Mouse (Mus musculus): ENCODE results near the gene Impad1. TPM values are rescaled to one million over a fixed set of nuclear protein-coding genes. Genes with fewer than 3 reads are reported as not detected.

Impad1 gene
- polyA plus RNA-seq, 1 experiment from 2014 or later: 38.7 TPM

DNA sequence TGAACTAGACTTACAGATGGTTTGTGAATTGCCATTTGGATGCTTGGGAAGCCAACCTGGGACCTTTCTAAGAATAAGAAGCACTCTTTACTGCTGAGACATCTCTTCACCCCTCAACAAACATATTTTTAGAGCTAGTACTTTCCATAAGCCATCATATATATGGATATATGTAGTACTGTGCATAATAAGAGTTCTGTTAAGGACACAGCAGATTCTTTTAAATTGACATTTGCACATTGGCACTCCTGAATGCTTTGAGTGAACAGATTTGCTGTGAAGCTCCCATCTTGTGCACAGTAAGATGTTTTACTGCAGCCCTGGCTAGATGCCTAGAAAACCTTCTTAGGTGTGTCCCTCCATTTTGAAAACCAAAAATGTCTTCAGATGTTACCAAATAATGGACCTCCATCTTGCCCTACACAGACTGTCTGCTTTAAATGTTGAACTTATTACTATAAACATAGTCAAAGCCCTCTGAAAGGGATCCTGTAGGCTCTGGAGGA, 13.8 kb downstream of the Impad1 start:
- no peak for ATAC-seq (replicated peaks; ENCODE audit: low FRiP score)
- Histone ChIP-seq H3K27ac (no peak overlapping the region), H3K36me3 (peaks cover 43% of the 10 kb centered on the region), H3K9me3 (replicated peaks) (0 out of 2 replicates have a peak, but pooled peaks cover 3% of the 10 kb centered on the region), H3K4me2 (no peak overlapping the region), H3K4me1 (no peaks in the 10 kb centered on the region), H3K27me3 (no peaks in the 10 kb centered on the region), H3K4me3 (replicated peaks) (no peak overlapping the region), H3K9ac (no peak overlapping the region)

DNA sequence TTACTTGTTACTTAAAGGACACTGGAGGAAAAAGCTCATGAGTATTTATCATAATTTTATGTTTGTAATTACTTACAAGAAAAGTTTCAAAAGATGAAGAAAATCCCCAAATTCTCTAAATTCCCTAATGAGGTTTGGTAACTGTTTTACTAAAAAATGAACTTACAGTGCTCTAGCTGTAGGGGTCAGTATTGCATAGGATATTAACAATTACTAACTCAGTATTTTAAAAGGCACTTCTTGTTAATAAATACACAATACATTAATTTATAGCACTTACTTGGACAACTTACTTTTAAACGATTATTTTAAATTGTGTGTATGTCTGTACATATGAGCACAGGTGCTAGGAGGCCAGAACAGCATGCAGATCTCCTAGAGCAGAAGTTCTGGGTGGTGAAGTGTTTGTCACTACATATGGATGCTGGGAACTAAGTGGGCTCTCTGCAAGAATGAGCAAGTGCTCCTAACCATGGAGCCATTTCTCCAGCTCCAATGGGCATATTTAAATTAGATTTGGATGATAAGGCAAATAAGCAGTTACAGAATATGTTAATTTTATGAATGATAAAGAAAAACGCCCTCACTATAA, 21.5 kb downstream of the Impad1 start:
- WGBS: 63% methylated on average over 2 of the region's 2 CpGs
- H3K36me3 ChIP-seq: peaks cover 43% of the 10 kb centered on the region
- no peaks in the 10 kb centered on the region for H3K4me1 ChIP-seq
- no peak for ATAC-seq (replicated peaks; ENCODE audit: low FRiP score)
- H3K9ac ChIP-seq: no peak overlapping the region
- H3K27me3 ChIP-seq: no peaks in the 10 kb centered on the region
- H3K4me2 ChIP-seq: no peak overlapping the region
- H3K27ac ChIP-seq: no peak overlapping the region
- H3K9me3 ChIP-seq (replicated peaks): no peaks in the 10 kb centered on the region
- H3K4me3 ChIP-seq (replicated peaks): no peak overlapping the region

DNA sequence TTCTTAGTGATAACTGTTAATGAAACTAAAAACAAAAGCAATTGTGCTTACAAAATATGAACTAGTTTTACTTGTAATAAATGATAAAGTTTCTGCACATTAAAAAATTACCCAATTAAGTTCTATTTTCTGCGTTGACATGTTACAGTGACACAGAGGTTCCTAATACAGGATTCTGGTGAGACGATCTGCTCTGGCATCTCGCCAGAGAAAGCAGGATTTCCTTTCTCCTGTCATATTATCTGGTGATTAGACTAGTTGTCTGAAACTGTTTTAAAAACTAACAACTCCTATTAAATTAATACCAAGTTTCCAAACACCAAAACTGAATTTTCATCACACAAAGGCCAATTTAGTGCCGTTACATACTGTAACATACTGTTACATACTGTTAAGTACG, 27.3 kb downstream of the Impad1 start:
- 77% methylated on average over 5 of the region's 5 CpGs for WGBS
- Histone ChIP-seq H3K27me3 (no peaks in the 10 kb centered on the region), H3K27ac (no peak overlapping the region), H3K9me3 (replicated peaks) (no peaks in the 10 kb centered on the region), H3K4me3 (replicated peaks) (no peak overlapping the region), H3K4me2 (no peak overlapping the region), H3K4me1 (no peaks in the 10 kb centered on the region), H3K9ac (no peak overlapping the region), H3K36me3 (peaks cover 36% of the 10 kb centered on the region)
- ATAC-seq (replicated peaks; ENCODE audit: low FRiP score): no peak

DNA sequence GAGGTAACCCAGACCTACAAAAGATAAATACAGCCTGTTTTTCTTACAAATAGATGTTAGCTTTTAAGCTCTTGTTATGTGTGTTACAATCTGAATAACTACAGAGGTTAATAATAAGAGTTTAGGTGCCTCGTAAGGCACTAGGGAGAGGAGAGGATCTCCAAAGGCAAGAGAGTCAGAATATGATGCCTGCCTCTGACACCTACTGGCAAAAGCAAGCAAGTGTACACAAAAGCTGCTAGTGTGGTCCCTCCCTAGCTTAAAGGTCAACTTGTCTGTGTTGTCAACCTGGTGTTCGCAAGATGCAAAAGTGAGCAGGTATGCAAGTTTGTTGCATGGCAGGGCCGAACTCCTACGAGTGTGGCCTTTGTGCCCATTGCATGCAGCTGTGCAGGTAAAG, 34.8 kb downstream of the Impad1 start:
- Histone ChIP-seq H3K4me2 (no peak overlapping the region), H3K9me3 (replicated peaks) (no peaks in the 10 kb centered on the region), H3K4me3 (replicated peaks) (no peak overlapping the region), H3K9ac (no peak overlapping the region), H3K36me3 (peaks cover 7% of the 10 kb centered on the region; the same call in 1 of the 2 replicates), H3K27me3 (no peaks in the 10 kb centered on the region), H3K4me1 (no peaks in the 10 kb centered on the region), H3K27ac (no peak overlapping the region)
- ATAC-seq (replicated peaks; ENCODE audit: low FRiP score): no peak
- WGBS: 89% methylated on average over 4 of the region's 4 CpGs

DNA sequence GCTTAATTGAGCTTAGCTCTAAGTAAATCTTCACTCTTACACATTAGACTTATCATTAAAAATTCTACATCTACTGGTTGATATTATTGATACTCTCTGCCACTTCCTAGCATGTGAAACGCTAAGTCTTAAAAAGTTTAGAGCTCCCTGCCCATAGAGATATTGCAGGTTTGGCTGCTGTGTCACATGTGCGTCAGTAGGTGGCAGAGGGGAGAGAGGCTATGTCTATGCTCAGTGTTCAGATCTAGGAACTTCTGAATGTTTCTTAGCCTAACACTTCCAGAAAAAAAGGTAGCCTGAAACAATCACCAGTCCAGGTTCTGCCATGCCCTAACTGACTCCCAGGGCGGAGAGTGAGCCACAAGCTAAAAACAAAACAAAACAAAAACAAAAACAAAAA, 63.7 kb downstream of the Impad1 start:
- no peak overlapping the region for H3K4me3 ChIP-seq (replicated peaks)
- no peak for ATAC-seq (replicated peaks; ENCODE audit: low FRiP score)
- 58% methylated on average over 3 of the region's 3 CpGs for WGBS
- no peaks in the 10 kb centered on the region for H3K4me1 ChIP-seq
- H3K9ac ChIP-seq: no peak overlapping the region
- no peaks in the 10 kb centered on the region for H3K9me3 ChIP-seq (replicated peaks)
- H3K36me3 ChIP-seq: no peaks in the 10 kb centered on the region
- no peaks in the 10 kb centered on the region for H3K27me3 ChIP-seq
- H3K4me2 ChIP-seq: no peak overlapping the region
- no peak overlapping the region for H3K27ac ChIP-seq

DNA sequence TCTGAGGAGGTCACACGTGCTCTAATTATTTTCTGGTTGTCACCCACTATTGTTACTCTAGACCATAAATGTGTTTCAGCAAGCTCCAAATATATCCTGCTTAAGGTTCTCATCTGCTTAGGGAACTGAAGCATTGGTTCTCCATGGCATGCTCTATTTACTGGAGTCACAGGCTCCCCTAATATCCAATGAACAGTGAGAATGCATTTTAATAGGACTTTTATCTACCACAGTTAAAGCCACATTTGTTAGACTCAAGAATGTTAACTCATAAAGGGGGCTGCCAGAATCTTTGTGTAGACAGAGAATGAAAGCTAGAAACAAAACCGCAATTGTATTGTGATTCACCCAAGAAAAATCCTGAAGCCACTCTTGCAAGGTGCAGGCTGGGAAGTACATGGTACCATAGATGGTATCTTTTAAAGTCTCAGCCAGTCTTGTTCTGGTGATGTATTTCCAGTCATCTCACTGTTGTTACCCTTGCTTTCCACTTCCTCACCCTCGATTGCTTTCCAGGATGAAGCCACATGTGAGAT, 66.8 kb downstream of the Impad1 start:
- Histone ChIP-seq H3K27me3 (no peaks in the 10 kb centered on the region), H3K36me3 (no peaks in the 10 kb centered on the region), H3K9ac (no peak overlapping the region), H3K9me3 (replicated peaks) (no peaks in the 10 kb centered on the region), H3K27ac (no peak overlapping the region), H3K4me3 (replicated peaks) (no peak overlapping the region), H3K4me1 (no peaks in the 10 kb centered on the region), H3K4me2 (no peak overlapping the region)
- no peak for ATAC-seq (replicated peaks; ENCODE audit: low FRiP score)
- WGBS: 77% methylated on average over 3 of the region's 3 CpGs

DNA sequence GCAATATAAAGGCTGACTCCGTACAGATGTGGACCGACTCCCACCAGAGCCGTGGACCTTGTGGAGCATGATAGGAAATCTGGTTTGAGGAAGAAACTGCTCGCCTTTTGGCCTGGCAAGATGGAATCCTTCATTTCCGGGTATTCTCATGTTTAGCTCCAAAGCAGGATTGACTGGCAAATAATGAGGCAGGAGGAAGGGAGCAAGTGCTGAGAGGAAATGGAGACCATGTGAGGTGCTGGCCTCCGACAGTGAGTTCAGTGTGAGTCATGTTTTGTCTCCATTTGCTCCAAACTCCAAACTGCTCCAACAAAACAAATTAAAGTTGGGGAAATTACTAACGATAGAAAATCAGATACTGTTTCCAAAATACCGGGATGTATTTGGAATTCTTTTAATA, 69.3 kb downstream of the Impad1 start:
- no peak for ATAC-seq (replicated peaks; ENCODE audit: low FRiP score)
- no peak overlapping the region for H3K27ac ChIP-seq
- H3K27me3 ChIP-seq: no peaks in the 10 kb centered on the region
- WGBS: 67% methylated on average over 8 of the region's 8 CpGs
- no peak overlapping the region for H3K4me2 ChIP-seq
- no peaks in the 10 kb centered on the region for H3K36me3 ChIP-seq
- H3K9me3 ChIP-seq (replicated peaks): no peaks in the 10 kb centered on the region
- H3K4me1 ChIP-seq: no peaks in the 10 kb centered on the region
- no peak overlapping the region for H3K4me3 ChIP-seq (replicated peaks)
- H3K9ac ChIP-seq: no peak overlapping the region

DNA sequence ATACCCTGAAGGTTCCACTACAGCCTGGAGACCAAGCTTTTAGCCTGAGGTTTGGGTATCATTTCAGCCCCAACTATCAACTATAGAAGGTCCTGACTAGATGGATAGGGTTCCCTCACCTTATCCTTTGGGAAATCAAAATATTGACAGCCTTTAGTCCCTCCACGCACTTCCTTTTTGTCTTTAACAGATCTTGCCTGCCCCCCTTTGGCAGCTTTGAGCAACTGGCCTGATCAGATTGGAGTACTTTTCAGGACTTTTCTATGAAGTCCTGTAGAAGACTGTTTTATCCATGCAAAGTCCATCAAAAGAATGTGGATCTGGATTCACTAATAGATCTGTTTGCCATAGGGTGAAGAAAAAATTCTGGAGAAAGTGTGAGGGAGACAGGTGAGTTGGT, 71.1 kb downstream of the Impad1 start:
- Histone ChIP-seq H3K4me3 (replicated peaks) (no peak overlapping the region), H3K27me3 (no peaks in the 10 kb centered on the region), H3K36me3 (no peaks in the 10 kb centered on the region), H3K4me1 (no peaks in the 10 kb centered on the region), H3K9ac (no peak overlapping the region), H3K4me2 (no peak overlapping the region), H3K9me3 (replicated peaks) (no peaks in the 10 kb centered on the region), H3K27ac (no peak overlapping the region)
- WGBS: 37% methylated on average over 1 of the region's 1 CpGs
- ATAC-seq (replicated peaks; ENCODE audit: low FRiP score): no peak

DNA sequence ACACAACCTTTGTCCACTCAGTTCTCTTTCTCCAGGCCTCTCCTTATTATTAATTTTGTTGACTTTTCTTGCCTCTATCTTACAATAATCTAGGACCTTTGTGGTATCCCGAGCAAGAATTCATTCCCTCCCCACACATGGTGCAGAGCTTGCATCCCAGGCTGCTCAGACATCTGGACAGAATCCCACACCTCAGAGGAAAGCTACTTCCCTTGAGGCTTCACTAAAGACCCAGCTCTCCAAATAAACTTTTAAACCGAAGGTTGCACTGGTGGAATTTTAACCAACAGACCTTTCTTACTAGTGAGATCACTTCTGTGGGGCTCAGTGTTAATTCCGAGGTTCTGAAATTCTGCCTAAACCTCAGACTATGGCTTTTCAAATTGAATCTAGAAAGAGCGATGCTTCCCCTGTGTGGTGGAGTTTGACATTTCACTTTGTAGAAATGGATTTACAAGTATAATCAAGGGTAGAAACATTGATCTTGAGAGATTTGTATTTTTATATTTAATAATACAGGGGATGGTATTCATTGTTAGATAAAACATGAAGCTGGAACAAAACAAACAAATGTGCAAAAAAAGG, 75.3 kb downstream of the Impad1 start:
- no peak for ATAC-seq (replicated peaks; ENCODE audit: low FRiP score)
- H3K4me2 ChIP-seq: no peak overlapping the region
- no peaks in the 10 kb centered on the region for H3K27me3 ChIP-seq
- H3K9me3 ChIP-seq (replicated peaks): no peaks in the 10 kb centered on the region
- H3K36me3 ChIP-seq: no peaks in the 10 kb centered on the region
- no peak overlapping the region for H3K27ac ChIP-seq
- H3K9ac ChIP-seq: no peak overlapping the region
- no peak overlapping the region for H3K4me3 ChIP-seq (replicated peaks)
- 61% methylated on average over 4 of the region's 4 CpGs for WGBS
- no peaks in the 10 kb centered on the region for H3K4me1 ChIP-seq

Data from kidney, embryonic 15.5 days (tissue).